Mouse (Mus musculus) MEL (cell line): ENCODE results near the gene Gm20431. TPM values are rescaled to one million over a fixed set of nuclear protein-coding genes. Genes with fewer than 3 reads are reported as not detected.
A peak's percentile ranks its signal among the peaks of the same experiment; 100 is the strongest.

Source experiments
- DNase-seq: peaks from one replicate; pipeline ENCODE4 v3.0.0; 2011; ENCODE audit warnings: low read depth, low spot score
- H3K27ac ChIP-seq: 2 replicates; pipeline ENCODE4 v1.5.1; 2012; ENCODE audit warnings: low read depth, mild to moderate bottlenecking, control low read depth, low read length, moderate library complexity; ENCODE audit not compliant: control insufficient read depth
- H3K27me3 ChIP-seq, 2 experiments: fragments of 150-350 bp in 1 of 2; sonication (generic) in 1 of 2; 2 replicates each; pipeline ENCODE4 v1.6.1; 2012; ENCODE audit warnings: low read length in 2 of 2, mild to moderate bottlenecking in 2 of 2, improper control_type of control experiment in 1 of 2, moderate library complexity in 1 of 2; ENCODE audit not compliant: insufficient read depth in 2 of 2, control insufficient read depth in 1 of 2
- H3K36me3 ChIP-seq, 2 experiments: 2 replicates each; pipeline ENCODE4 v1.6.1; 2012 to 2014; ENCODE audit warnings: low read length in 2 of 2, improper control_type of control experiment in 1 of 2, inconsistent platforms in 1 of 2, mild to moderate bottlenecking in 1 of 2; ENCODE audit not compliant: insufficient read depth in 2 of 2, control insufficient read depth in 1 of 2
- H3K4me1 ChIP-seq, 2 experiments: fragments of 150-350 bp in 1 of 2; sonication (generic) in 1 of 2; 2 replicates each; pipeline ENCODE4 v1.6.1; 2012; ENCODE audit warnings: low read length in 2 of 2, improper control_type of control experiment in 1 of 2, mild to moderate bottlenecking in 1 of 2; ENCODE audit not compliant: insufficient read depth in 2 of 2, control insufficient read depth in 1 of 2
- H3K4me3 ChIP-seq, 2 experiments: fragments of 150-350 bp in 1 of 2; sonication (generic) in 1 of 2; 2 replicates each; pipeline ENCODE4 v1.5.1; 2012; ENCODE audit warnings: low read depth in 2 of 2, low read length in 2 of 2, mild to moderate bottlenecking in 2 of 2, moderate library complexity in 2 of 2, control low read depth in 1 of 2, improper control_type of control experiment in 1 of 2; ENCODE audit not compliant: control insufficient read depth in 1 of 2, insufficient read depth in 1 of 2
- H3K79me2 ChIP-seq: 2 replicates; pipeline ENCODE4 v1.6.1; 2012; ENCODE audit warnings: mild to moderate bottlenecking, low read length, moderate library complexity; ENCODE audit not compliant: control insufficient read depth, poor library complexity, insufficient read depth
- H3K9ac ChIP-seq: 2 replicates; pipeline ENCODE4 v1.6.1; 2012; ENCODE audit warnings: low read depth, mild to moderate bottlenecking, control low read depth, low read length, moderate library complexity; ENCODE audit not compliant: control insufficient read depth, poor library complexity, severe bottlenecking
- H3K9me3 ChIP-seq: fragments of 150-350 bp; sonication (generic); replicated peaks from 2 replicates; pipeline ENCODE4 v1.6.1; 2012; ENCODE audit warnings: mild to moderate bottlenecking, low read length, improper control_type of control experiment, moderate library complexity; ENCODE audit not compliant: insufficient read depth
- CHD1 ChIP-seq: IDR thresholded peaks from 2 replicates; pipeline ENCODE4 v1.6.1; 2012; ENCODE audit warnings: low read depth, mild to moderate bottlenecking, inconsistent platforms, low read length, improper control_type of control experiment
- CTCF ChIP-seq, 3 experiments: IDR thresholded peaks in 2 of 3; conservative IDR thresholded peaks in 1 of 3; 2 replicates each; pipeline ENCODE4 v1.5.1; 2011 to 2012; ENCODE audit warnings: low read length in 3 of 3, low read depth in 2 of 3, mild to moderate bottlenecking in 2 of 3, improper control_type of control experiment in 1 of 3, inconsistent platforms in 1 of 3, mixed read lengths in 1 of 3, moderate library complexity in 1 of 3; ENCODE audit not compliant: control insufficient read depth in 1 of 3, insufficient read depth in 1 of 3, poor library complexity in 1 of 3, severe bottlenecking in 1 of 3
- ELF1 ChIP-seq: IDR thresholded peaks from 2 replicates; pipeline ENCODE4 v1.6.1; 2014; ENCODE audit warnings: low read depth, mild to moderate bottlenecking, inconsistent platforms, low read length, improper control_type of control experiment, moderate library complexity
- EP300 ChIP-seq, 2 experiments: IDR thresholded peaks; 2 replicates each; pipeline ENCODE4 v1.6.1; 2011; ENCODE audit warnings: improper control_type of control experiment in 2 of 2, low read length in 2 of 2, low read depth in 1 of 2, mild to moderate bottlenecking in 1 of 2
- ETS1 ChIP-seq: IDR thresholded peaks from 2 replicates; pipeline ENCODE4 v1.6.1; 2012; ENCODE audit warnings: low read depth, mild to moderate bottlenecking, inconsistent platforms, low read length, improper control_type of control experiment, moderate library complexity
- GABPA ChIP-seq: IDR thresholded peaks from 2 replicates; pipeline ENCODE4 v1.6.1; 2012; ENCODE audit warnings: low read depth, mild to moderate bottlenecking, inconsistent platforms, low read length, improper control_type of control experiment, moderate library complexity
- GATA1 ChIP-seq: IDR thresholded peaks from 2 replicates; pipeline ENCODE4 v1.6.1; 2011; ENCODE audit warnings: low read depth, low read length, improper control_type of control experiment
- JUND ChIP-seq: IDR thresholded peaks from 2 replicates; pipeline ENCODE4 v1.6.1; 2011; ENCODE audit warnings: low read depth, mild to moderate bottlenecking, improper control_type of control experiment, low read length
- KAT2A ChIP-seq: conservative IDR thresholded peaks from 2 replicates; pipeline ENCODE4 v1.6.1; 2012; ENCODE audit warnings: low read depth, low read length, improper control_type of control experiment, inconsistent platforms
- MAX ChIP-seq: IDR thresholded peaks from 2 replicates; pipeline ENCODE4 v1.6.1; 2011; ENCODE audit warnings: low read length, improper control_type of control experiment
- MAZ ChIP-seq: IDR thresholded peaks from 2 replicates; pipeline ENCODE4 v1.6.1; 2012; ENCODE audit warnings: low read depth, mild to moderate bottlenecking, inconsistent platforms, low read length, improper control_type of control experiment
- MEF2A ChIP-seq: IDR thresholded peaks from 2 replicates; pipeline ENCODE4 v1.6.1; 2014; ENCODE audit warnings: low read depth, mild to moderate bottlenecking, inconsistent platforms, low read length, improper control_type of control experiment; ENCODE audit not compliant: poor library complexity, insufficient replicate concordance, severe bottlenecking; ENCODE audit errors: extremely low read depth
- MXI1 ChIP-seq: IDR thresholded peaks from 2 replicates; pipeline ENCODE4 v1.6.1; 2011; ENCODE audit warnings: mild to moderate bottlenecking, low read depth, low read length, improper control_type of control experiment
- MYC ChIP-seq: IDR thresholded peaks from 2 replicates; pipeline ENCODE4 v1.6.1; 2011; ENCODE audit warnings: low read depth, mild to moderate bottlenecking, low read length, improper control_type of control experiment, moderate library complexity
- NELFE ChIP-seq: IDR thresholded peaks from 2 replicates; pipeline ENCODE4 v1.6.1; 2011; ENCODE audit warnings: low read depth, low read length, improper control_type of control experiment
- NRF1 ChIP-seq: IDR thresholded peaks from 2 replicates; pipeline ENCODE4 v1.6.1; 2014; ENCODE audit warnings: low read depth, mild to moderate bottlenecking, inconsistent platforms, low read length, improper control_type of control experiment, moderate library complexity; ENCODE audit not compliant: poor library complexity, insufficient read depth, severe bottlenecking
- POLR2A ChIP-seq, 2 experiments: IDR thresholded peaks; 2 replicates each; pipeline ENCODE4 v1.6.1; 2011 to 2012; ENCODE audit warnings: low read length in 2 of 2, mild to moderate bottlenecking in 2 of 2, control low read depth in 1 of 2, improper control_type of control experiment in 1 of 2, low read depth in 1 of 2, moderate library complexity in 1 of 2; ENCODE audit not compliant: control insufficient read depth in 1 of 2, insufficient read depth in 1 of 2, poor library complexity in 1 of 2
- RAD21 ChIP-seq: IDR thresholded peaks from 2 replicates; pipeline ENCODE4 v1.6.1; 2011; ENCODE audit warnings: mild to moderate bottlenecking, low read depth, low read length, improper control_type of control experiment
- RCOR1 ChIP-seq: IDR thresholded peaks from 2 replicates; pipeline ENCODE4 v1.6.1; 2012; ENCODE audit warnings: low read depth, mild to moderate bottlenecking, inconsistent platforms, low read length, improper control_type of control experiment
- TAL1 ChIP-seq: IDR thresholded peaks from 2 replicates; pipeline ENCODE4 v1.6.1; 2012; ENCODE audit warnings: mild to moderate bottlenecking, inconsistent platforms, low read length, moderate library complexity, mixed read lengths
- TCF12 ChIP-seq: IDR thresholded peaks from 2 replicates; pipeline ENCODE4 v1.6.1; 2014; ENCODE audit warnings: low read depth, mild to moderate bottlenecking, inconsistent platforms, low read length, improper control_type of control experiment, moderate library complexity
- UBTF ChIP-seq: IDR thresholded peaks from 2 replicates; pipeline ENCODE4 v1.6.1; 2012; ENCODE audit warnings: low read depth, mild to moderate bottlenecking, inconsistent platforms, low read length, improper control_type of control experiment, moderate library complexity, borderline replicate concordance; ENCODE audit not compliant: insufficient read depth
- USF1 ChIP-seq: IDR thresholded peaks from 2 replicates; pipeline ENCODE4 v1.6.1; 2014; ENCODE audit warnings: low read depth, mild to moderate bottlenecking, inconsistent platforms, low read length, improper control_type of control experiment, moderate library complexity
- USF2 ChIP-seq, 2 experiments: IDR thresholded peaks; 2 replicates each; pipeline ENCODE4 v1.6.1; 2011 to 2012; ENCODE audit warnings: improper control_type of control experiment in 2 of 2, low read length in 2 of 2, borderline replicate concordance in 1 of 2, inconsistent platforms in 1 of 2, low read depth in 1 of 2, mild to moderate bottlenecking in 1 of 2; ENCODE audit not compliant: insufficient read depth in 1 of 2
- ZC3H11A ChIP-seq: IDR thresholded peaks from 2 replicates; pipeline ENCODE4 v1.6.1; 2012; ENCODE audit warnings: low read depth, mild to moderate bottlenecking, inconsistent platforms, low read length, improper control_type of control experiment
- ZNF384 ChIP-seq: IDR thresholded peaks from 2 replicates; pipeline ENCODE4 v1.6.1; 2012; ENCODE audit warnings: low read depth, mild to moderate bottlenecking, inconsistent platforms, low read length, improper control_type of control experiment
- polyA plus RNA-seq, 2 experiments: library from polyadenylated mRNA; stranded (reverse) in 1 of 2; unstranded in 1 of 2; fragments of >175 nt in 1 of 2; fragments of >200 nt in 1 of 2; gene quantifications; 2 replicates each; pipeline versions ENCODE4 v1.2.1 to v1.2.4; 2012; ENCODE audit warnings: low replicate concordance in 2 of 2, low read depth in 1 of 2; ENCODE audit not compliant: insufficient read length in 2 of 2, insufficient read depth in 1 of 2, missing spikeins in 1 of 2
- total RNA-seq: library from RNA; depleted of rRNA; stranded (reverse); fragments of 300-350 nt; gene quantifications from 2 replicates; pipeline ENCODE4 v1.2.3, GENCODE M21; 2012

Gene Gm20431
- total and polyA plus RNA-seq, 3 experiments, result 5.9 to 8.1 TPM; not detected in 1

DNA sequence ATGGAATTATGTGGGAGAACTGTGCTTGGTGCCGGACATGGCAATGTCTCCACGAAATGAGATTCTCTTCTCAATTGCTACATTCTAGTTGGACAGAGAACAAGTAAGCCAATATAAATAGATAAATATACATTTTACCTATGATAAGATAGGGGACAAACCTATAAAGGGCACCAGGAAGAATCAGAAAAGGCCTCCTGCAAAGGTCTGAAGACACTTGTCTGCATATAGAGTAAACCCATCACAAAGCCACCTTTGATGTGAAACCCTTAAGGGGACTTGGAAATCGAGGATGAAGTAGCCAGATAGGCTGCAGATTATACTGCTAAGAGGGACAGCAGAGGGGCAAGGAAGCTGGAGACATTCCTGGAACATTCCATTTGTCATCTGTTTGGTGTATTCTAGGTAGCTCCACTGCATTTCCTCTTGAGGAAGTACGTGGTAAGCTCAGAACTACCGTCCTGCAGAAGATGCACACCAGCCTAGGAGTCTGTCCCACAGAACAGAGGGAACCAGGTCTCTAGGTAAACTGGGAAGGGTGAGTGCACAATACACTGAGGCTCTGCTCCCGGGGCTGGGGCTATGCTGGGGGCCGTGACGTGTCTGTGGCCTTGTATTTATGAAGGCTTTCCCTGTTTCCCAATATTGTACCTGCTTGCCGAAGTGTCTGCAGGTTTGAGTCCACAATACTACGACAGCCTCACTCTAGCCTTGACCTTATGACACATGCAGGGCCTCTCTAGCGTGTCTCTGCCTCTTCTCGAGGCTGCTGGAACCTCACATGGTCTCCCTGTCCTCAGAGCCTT, 28.4 kb downstream of the Gm20431 start:
- H3K4me1 ChIP-seq, result peaks cover 11 to 43% of the 10 kb centered on the region in 2 experiments
- peak; percentile 58 for DNase-seq
- peak overlapping the region; percentile 78 for H3K9ac ChIP-seq
- peaks cover 2 to 42% of the 10 kb centered on the region in 2 experiments; a peak in 2 of 4 replicates for H3K36me3 ChIP-seq
- no peaks in the 10 kb centered on the region for H3K9me3 ChIP-seq
- H3K27ac ChIP-seq, result peak overlapping the region; percentile 93
- no peak for TF ChIP-seq TCF12
- no peak for TF ChIP-seq UBTF
- no peak for TF ChIP-seq MAZ
- no peak for TF ChIP-seq USF2 (IDR thresholded peaks at IDR 0.05; ENCODE audit: borderline replicate concordance in 1 of 2, insufficient read depth in 1 of 2, low read depth in 1 of 2, low read length in 2 of 2)
- TF ChIP-seq USF1, result no peak
- TF ChIP-seq NRF1, result no peak
- TF ChIP-seq RAD21, result no peak
- no peak; the same call in 1 of the 2 replicates for TF ChIP-seq CHD1
- TF ChIP-seq RCOR1, result no peak
- TF ChIP-seq NELFE, result no peak
- no peak for TF ChIP-seq MXI1
- no peak for TF ChIP-seq MYC
- no peak for TF ChIP-seq ZNF384
- no peak for TF ChIP-seq EP300 (IDR thresholded peaks at IDR 0.05; ENCODE audit: low read depth in 1 of 2, low read length in 2 of 2)
- H3K4me3 ChIP-seq, result peak overlapping the region; percentile 71 to 73
- H3K79me2 ChIP-seq, result peaks cover 44% of the 10 kb centered on the region
- no peaks in the 10 kb centered on the region for H3K27me3 ChIP-seq

GRCm38 (mm10) chr2:167631591-167632448, 29.5 kb downstream of the Gm20431 start, which contains the start of gene Ube2v1:
Gene Ube2v1 (minus strand): TSS chr2:167632095.
- H3K9ac ChIP-seq, result peak within 1 kb of the TSS; percentile 94
- DNase-seq, result peak; percentile 98
- H3K27me3 ChIP-seq, result no peaks in the 10 kb centered on the region
- no peaks in the 10 kb centered on the region for H3K9me3 ChIP-seq
- H3K79me2 ChIP-seq, result peaks cover 55% of the 10 kb centered on the region
- H3K27ac ChIP-seq, result peak within 1 kb of the TSS; percentile 93
- H3K36me3 ChIP-seq, result peaks cover 3 to 52% of the 10 kb centered on the region in 2 experiments; a peak in 2 of 4 replicates
- H3K4me1 ChIP-seq, result peaks cover 13 to 54% of the 10 kb centered on the region in 2 experiments
- peak within 1 kb of the TSS; percentile 84 for H3K4me3 ChIP-seq
- TF ChIP-seq KAT2A (peak; percentile 86), GATA1 (no peak), USF1 (peak; percentile 15; the same call in 1 of the 2 replicates), MEF2A (no peak), TAL1 (no peak), MYC (peak; percentile 90), MAX (peak; percentile 84), MXI1 (peak; percentile 84; the same call in 1 of the 2 replicates), POLR2A (IDR thresholded peaks at IDR 0.05; ENCODE audit: control insufficient read depth in 1 of 2, insufficient read depth in 1 of 2, low read depth in 1 of 2, low read length in 2 of 2, poor library complexity in 1 of 2) (peak; percentile 78), ZC3H11A (no peak), ETS1 (peak; percentile 88), CTCF (IDR thresholded peaks at IDR 0.05 in 2 of 3, conservative IDR thresholded peaks at IDR 0.05 in 1 of 3; ENCODE audit: control insufficient read depth in 1 of 3, insufficient read depth in 1 of 3, low read depth in 2 of 3, low read length in 3 of 3, poor library complexity in 1 of 3, severe bottlenecking in 1 of 3) (no peak), RAD21 (no peak), ELF1 (peak; percentile 93), JUND (no peak), MAZ (peak; percentile 96), GABPA (no peak), NELFE (peak; percentile 60), CHD1 (no peak), RCOR1 (no peak)
